Mouse (Mus musculus): Measurements from ENCODE around the gene Ccr6.
A peak's percentile ranks its signal among the peaks of the same experiment; 100 is the strongest.
"Not testable (repeated sequence)": the region's sequence is repeated elsewhere in the genome, so short reads cannot be mapped to it uniquely, and the experiment has no call there.

Gene Ccr6

GRCm38 (mm10) chr17:8235743-8236142 is at the start of gene Ccr6:
Gene Ccr6 (plus strand): TSS chr17:8236043.
- no peak for DNase-seq (ENCODE audit: low spot score)

- no peak for DNase-seq (ENCODE audit: low spot score)
These were observed 42.2 kb upstream of the Ccr6 start for GRCm38 (mm10) chr17:8193678-8194077.

- no peak for DNase-seq (ENCODE audit: low spot score)
These were observed 40.0 kb upstream of the Ccr6 start for GRCm38 (mm10) chr17:8195685-8196376.

GRCm38 (mm10) chr17:8197652-8198051 is 38.2 kb upstream of the Ccr6 start:
- DNase-seq (ENCODE audit: low spot score) = no peak

- no peak for DNase-seq (ENCODE audit: low spot score)
These were observed 36.5 kb upstream of the Ccr6 start for GRCm38 (mm10) chr17:8199067-8199935.

- DNase-seq (ENCODE audit: low spot score) = no peak
These were observed 35.9 kb upstream of the Ccr6 start for GRCm38 (mm10) chr17:8199936-8200330.

GRCm38 (mm10) chr17:8203487-8203886 is 32.4 kb upstream of the Ccr6 start:
- DNase-seq (ENCODE audit: low spot score) = no peak

GRCm38 (mm10) chr17:8205221-8205631 is 30.6 kb upstream of the Ccr6 start:
- not testable (repeated sequence) for DNase-seq (ENCODE audit: low spot score)

- DNase-seq (ENCODE audit: low spot score) = no peak
These were observed 29.2 kb upstream of the Ccr6 start for GRCm38 (mm10) chr17:8206691-8207090.

GRCm38 (mm10) chr17:8209696-8210095 is 26.1 kb upstream of the Ccr6 start:
- DNase-seq (ENCODE audit: low spot score) = no peak

GRCm38 (mm10) chr17:8210170-8210569 is 25.7 kb upstream of the Ccr6 start:
- no peak for DNase-seq (ENCODE audit: low spot score)

GRCm38 (mm10) chr17:8210675-8211074 is 25.2 kb upstream of the Ccr6 start:
- DNase-seq (ENCODE audit: low spot score) = no peak

- DNase-seq (ENCODE audit: low spot score) = no peak
These were observed 24.4 kb upstream of the Ccr6 start for GRCm38 (mm10) chr17:8211399-8211798.

- DNase-seq (ENCODE audit: low spot score) = no peak
These were observed 21.5 kb upstream of the Ccr6 start for GRCm38 (mm10) chr17:8214369-8214768.

- DNase-seq (ENCODE audit: low spot score) = no peak
These were observed 20.7 kb upstream of the Ccr6 start for GRCm38 (mm10) chr17:8215016-8215745.

- no peak for DNase-seq (ENCODE audit: low spot score)
These were observed 12.6 kb upstream of the Ccr6 start for GRCm38 (mm10) chr17:8223225-8223624.

- no peak for DNase-seq (ENCODE audit: low spot score)
These were observed 11.8 kb upstream of the Ccr6 start for GRCm38 (mm10) chr17:8224072-8224471.

GRCm38 (mm10) chr17:8225166-8225565 is 10.7 kb upstream of the Ccr6 start:
- DNase-seq (ENCODE audit: low spot score) = no peak

- no peak for DNase-seq (ENCODE audit: low spot score)
These were observed 10.1 kb upstream of the Ccr6 start for GRCm38 (mm10) chr17:8225746-8226145.

GRCm38 (mm10) chr17:8228622-8229021 is 7.2 kb upstream of the Ccr6 start:
- no peak for DNase-seq (ENCODE audit: low spot score)

GRCm38 (mm10) chr17:8229607-8230006 is 6.2 kb upstream of the Ccr6 start:
- DNase-seq (ENCODE audit: low spot score) = no peak

- DNase-seq (ENCODE audit: low spot score) = peak; percentile 12
These were observed 3.8 kb upstream of the Ccr6 start for GRCm38 (mm10) chr17:8232089-8232488.

Data from urinary bladder, postnatal 14 days (tissue).